Mouse (Mus musculus): ENCODE data around the gene Abhd12b.

GRCm38 (mm10) chr12:70113351-70113750, 40.6 kb upstream of the Abhd12b start, which contains the start of gene Nin:
- TF ChIP-seq CTCF (IDR thresholded peaks at IDR 0.05; ENCODE audit: insufficient read depth, low read depth, low read length), result no peak
- no peak for TF ChIP-seq POLR2A (IDR thresholded peaks at IDR 0.05; ENCODE audit: insufficient read depth, low read depth, low read length)
